Mouse (Mus musculus): ENCODE data around the gene Cd5. TPM values are rescaled to one million over a fixed set of nuclear protein-coding genes. Genes with fewer than 3 reads are reported as not detected.

Gene Cd5
- total RNA-seq, 2 experiments from 2014 or later, result 0.38 TPM; not detected in 1

DNA sequence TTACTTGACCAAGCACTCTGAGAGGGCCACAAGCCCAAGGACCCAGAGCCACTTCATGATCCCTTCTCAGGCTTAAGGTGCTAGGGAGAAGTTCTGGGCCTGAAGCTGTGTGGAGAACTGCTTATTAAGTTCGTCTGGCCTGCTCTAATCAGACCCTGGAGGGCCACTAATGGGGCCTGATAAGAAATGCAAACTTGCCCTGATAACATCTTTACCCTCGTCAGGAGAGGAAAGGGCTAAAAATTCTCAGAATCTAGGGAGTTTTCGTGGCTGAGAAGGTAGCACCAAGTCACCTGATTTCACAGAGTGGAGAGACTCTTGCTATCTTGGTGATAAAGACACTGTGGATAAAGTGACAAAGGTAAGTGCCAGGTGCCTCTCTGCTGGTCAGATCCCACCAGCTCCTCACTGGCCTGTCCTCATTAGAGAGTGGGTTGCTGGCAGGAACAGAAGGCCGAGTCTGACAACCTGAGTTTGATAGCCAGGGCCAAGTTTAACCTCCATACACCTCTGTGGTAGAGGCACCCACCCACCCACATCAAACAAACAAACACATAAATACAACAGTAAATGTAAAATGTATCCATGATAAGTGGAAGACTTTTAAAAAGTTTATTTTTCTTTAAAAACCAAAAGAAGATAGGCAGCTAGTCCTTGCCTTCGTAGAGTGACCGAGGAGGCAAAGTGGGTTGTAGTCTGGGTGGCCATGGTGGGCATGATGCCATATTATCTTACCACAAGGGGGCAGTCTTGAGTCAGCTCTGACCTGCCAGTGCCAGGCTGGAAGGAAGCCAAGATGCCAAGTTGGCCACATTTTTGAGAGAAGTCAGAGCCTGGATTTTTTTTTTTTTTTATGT is 60.7 kb downstream of the Cd5 start, which contains the start of gene Pga5:
Gene Pga5 (minus strand): TSS at position 157 of the 857 bp plus-strand sequence.
- DNase-seq (ENCODE audit: low spot score in 2 of 2), result peak; percentile 81 to 90

DNA sequence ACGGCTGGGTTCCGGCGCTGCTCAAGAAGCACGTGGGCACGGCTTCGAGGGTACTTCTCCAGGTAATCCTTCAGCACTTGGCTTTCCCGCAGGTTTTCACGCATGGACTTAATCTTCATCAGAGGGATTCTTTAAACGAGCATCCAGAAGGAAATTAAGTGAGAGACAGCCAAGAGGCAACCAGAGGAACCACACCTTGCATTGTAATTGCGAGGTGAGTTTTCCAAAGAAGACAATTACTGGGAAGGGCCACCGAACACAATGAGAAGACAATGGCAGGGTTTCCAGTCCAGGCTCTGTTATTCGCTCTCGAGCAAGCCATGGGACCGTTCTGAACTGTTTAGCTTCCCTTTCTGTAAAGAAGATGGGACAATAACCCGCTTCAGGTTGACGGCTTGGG is 62.1 kb downstream of the Cd5 start:
- DNase-seq (ENCODE audit: low spot score in 2 of 2), result no peak

DNA sequence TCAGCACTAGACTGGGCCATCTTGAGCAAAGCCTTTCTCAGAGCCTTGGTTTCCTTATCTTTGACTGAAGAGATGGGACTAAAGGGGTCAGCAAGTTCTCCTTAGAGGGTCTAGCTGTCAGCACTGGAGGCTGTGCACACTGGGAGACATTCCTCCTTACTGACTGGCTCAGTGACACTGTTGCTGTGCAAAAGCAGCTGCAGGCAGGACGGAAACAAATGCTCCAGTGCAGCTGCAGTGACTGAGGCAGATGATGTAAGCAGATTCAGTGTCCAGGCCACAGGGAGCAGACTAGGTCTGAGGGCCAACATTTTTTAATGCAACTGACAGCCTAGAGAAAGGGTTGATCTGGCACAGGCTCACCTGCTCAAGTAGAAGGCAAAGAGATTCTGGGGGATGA is 65.5 kb downstream of the Cd5 start:
- no peak for DNase-seq (ENCODE audit: low spot score in 2 of 2)

DNA sequence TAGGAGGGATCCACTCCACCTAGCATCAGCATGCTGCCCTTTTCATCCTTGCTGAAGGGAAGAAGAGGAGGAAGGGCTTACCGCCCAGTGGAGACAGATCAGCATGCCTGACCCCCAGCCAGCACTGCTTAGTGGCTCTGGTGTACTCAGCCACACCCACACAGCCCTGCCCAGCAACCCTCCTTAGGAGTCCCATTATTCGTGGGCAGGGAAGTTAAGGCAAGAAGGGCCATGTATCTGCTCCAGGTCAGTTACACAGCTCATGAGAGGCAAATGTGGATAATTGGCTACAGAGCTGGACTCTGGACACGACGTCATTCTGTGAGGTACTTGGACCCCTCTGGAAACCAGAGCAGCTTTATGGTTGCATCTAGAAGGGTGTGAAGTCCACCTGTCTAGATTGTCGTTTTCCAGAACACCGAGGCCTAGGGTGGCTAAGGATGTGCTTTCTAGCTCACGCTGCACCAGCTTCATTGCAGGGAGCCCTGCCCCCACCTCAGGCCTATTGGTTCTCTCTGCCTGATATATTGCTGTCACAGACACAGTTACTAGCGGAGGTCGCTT is 66.9 kb downstream of the Cd5 start:
- DNase-seq (ENCODE audit: low spot score in 2 of 2), result no peak

DNA sequence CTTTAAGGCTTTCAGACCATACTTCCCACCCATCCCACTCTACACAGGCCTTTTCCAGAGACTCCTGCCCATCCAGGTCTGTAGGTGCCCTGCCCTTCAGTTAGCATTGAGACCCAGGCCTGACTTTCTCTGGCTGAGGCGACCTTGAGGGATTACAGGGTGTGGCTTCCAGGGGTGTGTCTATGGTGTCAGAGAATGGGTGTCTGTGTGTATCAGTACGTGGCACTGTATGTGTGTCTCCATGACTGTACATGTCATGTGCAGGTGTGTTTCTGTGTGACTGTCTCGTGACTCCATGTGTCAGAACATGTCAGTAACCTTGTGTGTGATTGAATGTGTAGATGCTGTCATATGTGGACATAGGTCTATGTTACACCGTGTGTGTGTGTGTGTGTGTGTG is 67.5 kb downstream of the Cd5 start:
- DNase-seq (ENCODE audit: low spot score in 2 of 2), result no peak

Other genes with a start within 250 kb of the Cd5 start
- 10 to 100 TPM; 52.5 to 54.5 TPM for gene Cpsf7, start 213.7 kb downstream of the Cd5 start, total RNA-seq (2021)
- 10 to 100 TPM; 68.5 to 72.4 TPM for gene Sdhaf2, start 212.9 kb downstream of the Cd5 start, total RNA-seq (2021)
- gene Tmem216, start 182.8 kb downstream of the Cd5 start, total RNA-seq (2021), result 10 to 100 TPM; 15.5 to 17.8 TPM
- gene Cyb561a3, start 161.8 kb downstream of the Cd5 start, total RNA-seq (2021), result 10 to 100 TPM; 13.2 to 13.6 TPM
- 1 to 10 TPM; 7.2 TPM for gene Tmem138, start 161.6 kb downstream of the Cd5 start, total RNA-seq (2021)
- gene Ddb1, start 133.7 kb downstream of the Cd5 start, total RNA-seq (2021), result 100 to 1,000 TPM; 214 to 303 TPM
- gene Tkfc, start 133.3 kb downstream of the Cd5 start, total RNA-seq (2021), result 10 to 100 TPM; 19.1 to 20.4 TPM
- gene Vwce, start 104.8 kb downstream of the Cd5 start, total RNA-seq (2021), result under 1 TPM; 0.20 to 0.38 TPM
- gene Pga5, start 60.9 kb downstream of the Cd5 start, total RNA-seq (2021), result not detected
- 10 to 100 TPM; 19.3 to 26.8 TPM for gene Vps37c, start 50.3 kb downstream of the Cd5 start, total RNA-seq (2021)
- under 1 TPM in 1 of 2 experiments, not detected in 1; 0.32 TPM for gene Cd6, start 91.1 kb upstream of the Cd5 start, total RNA-seq (2021)
- gene Slc15a3, start 100.7 kb upstream of the Cd5 start, total RNA-seq (2021), result 1 to 10 TPM; 3.1 to 6.5 TPM
- 10 to 100 TPM; 17.1 to 28.0 TPM for gene Tmem132a, start 130.9 kb upstream of the Cd5 start, total RNA-seq (2021)
- gene Tmem109, start 143.0 kb upstream of the Cd5 start, total RNA-seq (2021), result 100 to 1,000 TPM; 110 to 148 TPM
- gene Prpf19, start 156.2 kb upstream of the Cd5 start, total RNA-seq (2021), result 100 to 1,000 TPM; 120 to 168 TPM
- gene Zp1, start 181.6 kb upstream of the Cd5 start, total RNA-seq (2021), result not detected
- not detected for gene Ptgdr2, start 198.2 kb upstream of the Cd5 start, total RNA-seq (2021)
- 10 to 100 TPM; 16.2 to 20.0 TPM for gene Ccdc86, start 210.3 kb upstream of the Cd5 start, total RNA-seq (2021)
- gene Ms4a10, start 235.7 kb upstream of the Cd5 start, total RNA-seq (2021), result 10 to 100 TPM in 1 of 2 experiments, under 1 TPM in 1; 0.51 to 25.4 TPM